Mouse (Mus musculus) brain, embryonic 14.5 days (tissue): Measurements from ENCODE around the gene Gm9821. TPM values are rescaled to one million over a fixed set of nuclear protein-coding genes. Genes with fewer than 3 reads are reported as not detected.

Experiments
- DNase-seq: peaks from one replicate; pipeline ENCODE4 v3.0.0-alpha.2; 2011; ENCODE audit warnings: low read depth
- CTCF ChIP-seq: fragments of 200-500 bp; IDR thresholded peaks from 2 replicates; pipeline ENCODE4 v1.5.1; 2012; ENCODE audit warnings: inconsistent platforms, mild to moderate bottlenecking, moderate library complexity, borderline replicate concordance; ENCODE audit not compliant: insufficient read depth, insufficient read length; ENCODE audit errors: extremely low read depth
- POLR2A ChIP-seq: fragments of 200-500 bp; IDR thresholded peaks from 2 replicates; pipeline ENCODE4 v1.6.1; 2012; ENCODE audit warnings: mild to moderate bottlenecking, inconsistent platforms, borderline replicate concordance; ENCODE audit not compliant: poor library complexity, insufficient read depth, insufficient read length, severe bottlenecking; ENCODE audit errors: extremely low read depth
- polyA plus RNA-seq: library from polyadenylated mRNA; depleted of rRNA; stranded (reverse); fragments of >200 nt; gene quantifications from 2 replicates; pipeline ENCODE4 v1.2.3, GENCODE M21; 2012

Gm9821 gene
- polyA plus RNA-seq, 1 experiment = not detected

- DNase-seq = no peak
- no peak for TF ChIP-seq CTCF
- TF ChIP-seq POLR2A = no peak
Measured at GRCm38 (mm10) chr2:91973416-91974135, 28.1 kb downstream of the Gm9821 start.

GRCm38 (mm10) chr2:91975581-91976541 is 30.4 kb downstream of the Gm9821 start, which contains the start of gene Dgkz:
Dgkz (minus strand) TSS chr2:91975864.
- no peak for DNase-seq
- TF ChIP-seq CTCF (no peak), POLR2A (no peak)

- no peak for TF ChIP-seq POLR2A
- no peak for TF ChIP-seq CTCF
- no peak for DNase-seq
Measured at GRCm38 (mm10) chr2:91977960-91978359, 32.5 kb downstream of the Gm9821 start.

GRCm38 (mm10) chr2:91978547-91978946 is 33.0 kb downstream of the Gm9821 start:
- DNase-seq = peak; percentile 75
- TF ChIP-seq POLR2A (no peak), CTCF (no peak)

- TF ChIP-seq CTCF (no peak), POLR2A (no peak)
- DNase-seq = no peak
Measured at GRCm38 (mm10) chr2:91980245-91980644, 34.7 kb downstream of the Gm9821 start.

GRCm38 (mm10) chr2:91980830-91981229 is 35.3 kb downstream of the Gm9821 start:
- DNase-seq = no peak
- no peak for TF ChIP-seq CTCF
- no peak for TF ChIP-seq POLR2A

- TF ChIP-seq CTCF (no peak), POLR2A (no peak)
- DNase-seq = peak; percentile 82
Measured at GRCm38 (mm10) chr2:91984439-91984838, 38.9 kb downstream of the Gm9821 start.

- no peak for DNase-seq
- no peak for TF ChIP-seq POLR2A
- TF ChIP-seq CTCF = no peak
Measured at GRCm38 (mm10) chr2:91984906-91985525, 39.5 kb downstream of the Gm9821 start.

GRCm38 (mm10) chr2:91986071-91986470 is 40.6 kb downstream of the Gm9821 start:
- DNase-seq = peak; percentile 77
- TF ChIP-seq CTCF (peak; percentile 34; the same call in 1 of the 2 replicates), POLR2A (no peak)

- DNase-seq = peak; percentile 86
- TF ChIP-seq POLR2A (no peak), CTCF (peak; percentile 91; the same call in 1 of the 2 replicates)
Measured at GRCm38 (mm10) chr2:91987542-91987941, 42.0 kb downstream of the Gm9821 start.

GRCm38 (mm10) chr2:91989750-91990149 is 44.2 kb downstream of the Gm9821 start:
- TF ChIP-seq CTCF (peak; percentile 41; the same call in 1 of the 2 replicates), POLR2A (no peak)

More at GRCm38 (mm10) chr2:91989750-91990149, 44.2 kb downstream of the Gm9821 start:
- no peak for DNase-seq
